Mouse (Mus musculus) heart, postnatal 0 days (tissue): Measurements from ENCODE around the gene Cntnap5a.

ENCODE experiments used
- CTCF ChIP-seq: IDR thresholded peaks from 2 replicates; pipeline ENCODE4 v1.5.1; 2016; ENCODE audit warnings: antibody characterized with exemption, control low read depth, low read depth
- EP300 ChIP-seq: IDR thresholded peaks from 2 replicates; pipeline ENCODE4 v1.6.1; 2016; ENCODE audit warnings: antibody characterized with exemption, low read depth

- TF ChIP-seq CTCF = no peak
- TF ChIP-seq EP300 = no peak
Measured at GRCm38 (mm10) chr1:116125767-116126166, 441.2 kb downstream of the Cntnap5a start.
